Mouse (Mus musculus): ENCODE measurements around the gene Efcc1.

Gene Efcc1

GRCm38 (mm10) chr6:87730591-87731462 lies at the start of gene Efcc1:
Gene Efcc1 (plus strand): TSS chr6:87730869.
- DNase-seq: peak; percentile 71

GRCm38 (mm10) chr6:87695947-87696346 lies 34.7 kb upstream of the Efcc1 start:
- no peak for DNase-seq

- no peak for DNase-seq
Observed at GRCm38 (mm10) chr6:87696544-87696943, 34.1 kb upstream of the Efcc1 start.

DNA sequence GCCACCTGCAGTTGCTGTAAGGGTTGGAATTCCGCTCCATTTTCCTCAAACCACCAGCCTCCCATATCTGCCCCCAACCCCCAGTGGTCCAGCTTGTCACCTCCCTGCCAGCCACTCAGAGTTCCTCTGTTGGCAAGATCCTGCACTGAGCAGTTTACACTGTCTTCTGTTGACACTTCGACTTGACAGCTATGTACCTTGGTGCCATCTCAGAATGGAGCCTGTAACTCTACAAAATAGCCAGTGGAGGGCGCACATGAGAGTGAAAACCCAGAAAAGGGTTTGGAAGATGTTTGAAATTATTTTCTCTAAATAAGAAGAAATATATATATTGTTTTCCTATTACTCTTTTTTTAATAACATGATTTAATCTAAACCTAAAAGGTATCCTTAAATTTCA lies 24.4 kb upstream of the Efcc1 start:
- DNase-seq: peak; percentile 43

- no peak for DNase-seq
Observed at GRCm38 (mm10) chr6:87712311-87712710, 18.4 kb upstream of the Efcc1 start.

- no peak for DNase-seq
Observed at GRCm38 (mm10) chr6:87714091-87714490, 16.6 kb upstream of the Efcc1 start.

DNA sequence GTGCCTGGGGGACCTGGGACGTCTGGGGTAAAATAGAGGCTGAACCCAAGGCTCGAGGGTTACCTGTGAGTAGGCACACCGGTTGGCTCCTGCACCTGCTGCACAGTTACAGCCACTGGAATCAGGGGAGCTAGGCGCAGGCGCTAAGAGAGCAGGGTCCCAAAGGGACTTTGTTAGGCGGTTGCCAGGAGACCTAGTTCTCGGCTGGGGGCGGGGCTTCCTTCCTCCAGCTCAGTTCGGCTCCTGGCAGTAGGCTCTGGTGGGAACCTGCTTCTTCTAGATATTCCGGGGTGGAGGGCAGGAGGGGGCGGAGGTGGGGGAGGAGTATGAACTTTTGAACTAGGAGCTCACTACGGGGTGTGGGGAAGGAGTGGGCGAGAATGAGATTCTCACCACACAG lies 8.0 kb upstream of the Efcc1 start:
- DNase-seq: peak; percentile 86

DNA sequence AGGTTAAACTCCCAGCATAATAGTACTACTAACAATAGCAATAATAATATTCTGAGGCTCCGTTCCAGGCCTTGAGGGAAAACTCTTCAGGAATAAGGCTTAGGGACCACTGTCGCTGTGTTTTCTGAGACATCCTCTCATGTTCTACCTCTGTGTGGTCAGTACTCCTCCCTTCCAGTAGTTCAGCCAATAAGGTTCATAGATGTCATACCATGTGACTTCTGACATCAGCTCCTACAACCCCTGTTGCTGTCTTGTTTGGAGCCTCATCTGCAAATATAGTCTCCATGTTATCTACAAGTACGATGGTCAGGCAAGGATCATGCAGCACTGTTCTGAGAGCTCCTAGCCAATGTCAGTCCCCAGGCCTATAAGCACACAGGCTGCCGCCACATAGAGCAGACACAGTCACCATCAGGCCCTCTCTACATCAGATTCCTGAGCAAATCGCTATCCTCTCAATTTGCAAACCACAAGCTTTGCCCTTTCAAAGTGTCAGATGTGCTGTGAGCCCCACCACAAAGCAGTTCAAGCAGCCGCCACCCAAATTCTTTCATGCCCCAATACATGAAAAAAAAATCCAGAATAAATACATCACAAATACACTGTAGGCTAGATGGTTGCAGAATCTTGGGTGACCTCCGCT lies 5.3 kb upstream of the Efcc1 start:
- no peak for DNase-seq

DNA sequence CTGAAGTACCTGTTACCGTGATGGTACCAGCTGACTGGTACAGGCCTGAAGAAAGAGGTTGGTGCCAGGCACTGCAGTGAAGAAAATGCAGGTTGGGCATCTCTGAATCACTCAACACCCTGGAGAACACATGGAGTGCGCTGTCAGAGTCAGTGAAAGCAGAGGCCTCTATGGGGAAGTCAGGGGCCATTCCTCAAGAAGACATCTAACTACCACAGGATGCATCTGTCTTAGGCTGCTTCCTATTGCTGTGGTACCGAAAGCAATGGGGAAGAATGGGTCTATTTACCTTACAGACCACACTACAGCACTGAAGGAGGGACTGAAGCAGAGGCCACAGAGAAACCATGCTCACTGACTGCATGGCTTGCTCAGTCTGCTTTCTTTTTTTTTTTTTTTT lies 2.6 kb upstream of the Efcc1 start:
- no peak for DNase-seq

DNA sequence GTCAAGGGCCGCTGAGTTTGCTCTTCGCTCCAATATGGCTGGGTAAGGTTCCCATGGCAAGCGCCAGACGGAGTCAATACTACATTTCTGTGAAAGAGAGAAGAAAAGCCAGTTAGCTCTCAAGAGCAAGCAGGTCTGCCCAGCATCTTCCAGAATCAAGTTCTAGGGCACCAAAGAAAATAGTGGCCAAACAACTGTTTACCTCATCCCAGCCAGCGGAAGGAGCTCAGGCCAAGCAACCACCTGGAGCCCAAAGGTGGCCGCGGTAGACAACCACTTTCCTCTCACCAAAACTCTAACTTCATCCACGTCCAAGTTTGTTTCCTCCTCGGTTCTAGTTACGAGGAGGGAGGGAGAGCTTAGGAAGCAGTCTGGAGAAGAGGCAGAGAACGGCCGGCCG lies 528 bp upstream of the Efcc1 start:
- no peak for DNase-seq

DNA sequence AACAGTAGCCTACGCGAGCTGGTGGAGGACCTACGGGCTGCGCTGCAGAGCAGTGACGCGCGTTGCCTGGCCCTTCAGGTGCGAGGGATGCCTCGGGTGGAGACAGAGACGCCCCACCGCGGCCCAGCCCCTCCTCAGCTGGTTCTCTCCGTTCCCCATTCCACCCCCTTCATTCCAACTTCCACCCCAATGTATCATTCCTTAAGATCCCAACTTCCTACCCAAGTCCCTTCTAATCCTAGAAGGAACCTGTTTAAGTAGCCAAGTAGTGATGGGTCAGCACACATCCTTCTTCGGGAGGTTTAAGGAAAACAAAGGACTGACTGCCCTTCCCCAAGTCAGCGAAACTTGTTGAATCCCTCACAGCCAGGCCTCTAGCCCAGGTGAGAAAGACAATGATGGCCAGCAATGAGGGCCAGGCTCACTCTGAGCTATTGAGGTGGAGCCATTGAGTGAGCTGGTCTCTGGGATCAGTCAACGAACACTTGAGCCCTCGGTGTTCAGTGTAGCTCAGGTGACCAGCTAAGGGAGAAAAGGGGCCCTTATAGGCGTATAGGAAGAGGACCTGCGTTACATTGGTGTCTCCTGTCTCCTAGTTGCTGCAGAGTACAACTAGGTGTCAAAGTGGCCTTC lies 910 bp downstream of the Efcc1 start:
- peak; percentile 12 for DNase-seq

GRCm38 (mm10) chr6:87732151-87733011 lies 1.7 kb downstream of the Efcc1 start:
- peak; percentile 43 for DNase-seq

DNA sequence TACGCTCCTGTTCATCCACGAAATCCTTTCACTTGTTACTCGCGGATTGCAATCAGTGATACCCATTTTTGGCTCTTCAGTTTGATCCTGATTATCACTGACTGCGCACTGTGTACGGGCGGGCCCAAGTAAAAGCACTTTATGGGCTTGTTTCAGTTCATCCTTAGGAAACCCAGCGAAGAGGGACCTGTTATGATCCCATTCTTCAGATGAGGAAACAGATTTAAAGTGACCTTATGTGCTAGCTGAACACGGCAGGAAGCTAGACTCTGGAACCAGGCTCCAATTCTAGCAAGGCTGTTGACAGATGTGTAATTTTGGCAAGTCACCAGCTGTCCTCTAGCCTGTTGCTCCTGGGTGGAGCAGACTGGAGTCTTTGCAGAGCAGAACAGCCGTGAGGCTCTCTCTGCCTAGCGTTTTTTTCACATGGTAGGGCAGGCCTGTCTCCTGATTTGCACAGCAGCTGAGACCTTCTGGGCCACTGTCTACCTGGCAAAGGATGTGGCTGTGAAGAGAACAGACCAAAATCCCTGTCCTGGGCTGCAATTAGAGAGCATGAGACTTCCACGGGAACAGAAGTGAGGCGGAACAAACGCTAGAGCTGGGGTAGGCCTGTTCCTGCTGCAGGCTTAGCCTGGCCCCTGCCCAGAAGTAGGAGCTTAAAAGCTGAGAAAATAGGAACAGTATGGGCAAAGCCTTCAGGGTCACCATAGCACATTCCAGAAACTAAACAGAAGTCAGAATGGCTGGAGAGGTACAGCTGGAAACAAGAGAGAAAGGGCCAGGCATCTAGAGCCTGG lies 2.7 kb downstream of the Efcc1 start:
- peak; percentile 25 for DNase-seq

DNA sequence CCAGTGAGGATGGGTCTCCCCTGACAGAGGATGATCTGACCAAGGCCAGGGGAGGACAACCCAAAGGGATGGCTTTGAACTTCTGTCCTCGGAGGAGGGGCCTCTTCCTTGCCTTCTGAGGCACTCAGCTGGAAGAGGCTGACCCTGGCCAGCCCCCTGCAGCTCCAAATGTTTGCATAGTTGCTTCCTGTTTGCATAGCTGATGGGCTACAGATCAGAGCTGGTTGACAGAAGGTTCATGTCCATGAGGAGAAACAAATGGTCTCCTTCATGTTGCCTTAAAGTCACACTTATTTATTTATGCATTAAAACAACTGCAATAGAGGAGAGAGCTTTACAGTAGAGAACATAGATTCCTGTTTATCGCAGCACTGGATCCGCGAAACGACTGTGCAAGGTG lies 3.5 kb downstream of the Efcc1 start:
- no peak for DNase-seq

DNA sequence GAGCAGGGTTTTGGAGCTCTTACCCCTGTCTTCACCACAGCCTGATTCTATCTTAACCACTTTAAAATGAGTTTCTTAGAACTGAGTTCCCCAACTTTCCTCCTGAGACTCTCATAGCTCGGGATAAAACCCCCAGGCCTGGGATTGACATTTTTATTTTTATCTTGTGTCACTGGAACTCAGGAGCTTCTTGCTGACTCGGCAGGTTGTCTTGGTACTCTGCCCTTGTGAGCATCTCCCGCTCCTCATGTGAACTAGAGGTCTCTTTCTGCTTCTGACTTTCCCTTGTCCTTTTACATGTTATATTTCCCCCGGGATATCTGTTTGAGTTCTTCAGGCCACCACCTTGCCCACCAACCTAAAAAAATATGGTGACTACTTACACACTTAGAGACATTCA lies 6.3 kb downstream of the Efcc1 start:
- no peak for DNase-seq

GRCm38 (mm10) chr6:87737921-87738626 lies 7.4 kb downstream of the Efcc1 start:
- peak; percentile 85 for DNase-seq

DNA sequence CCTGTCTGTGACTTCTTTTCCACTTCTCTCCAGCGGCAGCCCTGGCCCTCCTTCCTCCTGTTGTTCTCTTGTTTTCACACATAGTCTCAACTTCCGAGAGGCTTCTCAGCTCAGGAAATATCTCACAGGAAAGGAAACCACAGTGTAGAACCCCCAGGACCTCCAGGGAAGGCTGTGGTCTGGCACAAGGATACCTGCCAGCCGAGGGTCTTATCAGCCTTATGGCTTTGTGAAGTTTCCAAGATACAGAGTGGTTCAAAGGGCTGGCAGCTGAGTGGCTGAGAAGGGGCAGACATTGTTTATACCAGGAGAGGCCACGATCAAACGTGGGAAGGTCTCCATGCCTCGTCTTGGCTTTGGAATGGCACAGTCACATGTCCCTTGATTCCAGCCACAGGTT lies 9.2 kb downstream of the Efcc1 start:
- no peak for DNase-seq

DNA sequence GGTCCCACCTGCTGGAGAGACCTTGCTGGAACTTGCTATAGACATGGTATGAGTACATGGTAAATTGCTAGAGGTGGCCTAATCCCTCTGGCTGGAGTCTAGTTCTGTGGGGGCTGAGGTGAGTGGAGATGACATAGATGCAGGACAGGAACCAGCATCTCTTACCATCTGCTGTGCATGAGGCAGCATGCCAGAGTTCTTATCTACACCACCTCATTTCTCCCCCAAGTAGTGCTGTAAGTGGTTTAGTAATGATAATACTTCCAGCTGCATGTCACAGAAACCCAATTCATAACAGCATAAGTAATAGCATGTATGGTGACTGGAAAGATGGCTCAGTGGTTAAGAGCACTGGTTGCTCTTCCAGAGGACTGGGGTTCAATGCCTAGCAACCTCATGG lies 9.8 kb downstream of the Efcc1 start:
- no peak for DNase-seq

- no peak for DNase-seq
Observed at GRCm38 (mm10) chr6:87741978-87742377, 11.3 kb downstream of the Efcc1 start.

- DNase-seq: peak; percentile 38
Observed at GRCm38 (mm10) chr6:87742804-87743203, 12.1 kb downstream of the Efcc1 start.

GRCm38 (mm10) chr6:87743281-87743680 lies 12.6 kb downstream of the Efcc1 start:
- no peak for DNase-seq

Data from retina, postnatal 1 day (tissue).